Mouse (Mus musculus): ENCODE measurements at regions not wholly inside any gene's neighbourhood (a gene's known extent, or its start where the extent isn't known, plus 50 kb on each side); places are given as distances from the start of the nearest gene placed in this dataset.

GRCm38 (mm10) chrX:166951011-166951410, 258.1 kb downstream of the Tmsb4x start:
- Histone ChIP-seq H3K4me3 (replicated peaks; ENCODE audit: control insufficient read depth, low read depth, low read length) (no peak overlapping the region), H3K27ac (ENCODE audit: control insufficient read depth, insufficient read depth, low read depth, low read length, poor library complexity) (no peak overlapping the region), H3K4me1 (ENCODE audit: control insufficient read depth, insufficient read depth, low read length) (no peaks in the 10 kb centered on the region)
- WGBS = 84% methylated on average over 6 of the region's 6 CpGs
- TF ChIP-seq POLR2A (IDR thresholded peaks at IDR 0.05; ENCODE audit: borderline replicate concordance, control insufficient read depth, low read depth, low read length) (no peak), CTCF (IDR thresholded peaks at IDR 0.05; ENCODE audit: control insufficient read depth, insufficient read depth, low read length) (no peak)

DNA sequence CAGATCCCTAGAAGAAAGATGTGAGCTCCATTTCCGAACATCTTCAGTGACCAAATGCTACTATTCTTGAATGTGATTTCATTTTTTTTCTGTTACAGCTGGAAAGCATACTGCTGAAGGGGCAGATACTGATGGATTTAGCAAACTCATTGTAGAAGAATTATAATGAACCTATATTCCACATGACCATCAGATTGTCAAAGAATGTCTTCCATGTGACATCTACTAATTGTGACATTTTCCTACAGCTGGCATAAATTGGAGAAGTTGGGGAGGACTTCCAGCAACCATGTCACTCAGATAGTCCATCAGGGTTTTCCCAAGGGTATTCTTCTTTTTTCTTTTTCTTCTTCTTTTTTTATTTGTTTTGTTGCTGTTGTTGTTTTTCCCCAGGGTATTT, 263.2 kb downstream of the Tmsb4x start:
- H3K4me1 ChIP-seq (ENCODE audit: control insufficient read depth, insufficient read depth, low read length) = no peaks in the 10 kb centered on the region
- no peak overlapping the region for H3K4me3 ChIP-seq (replicated peaks; ENCODE audit: control insufficient read depth, low read depth, low read length)
- WGBS = 85% methylated on average over 1 of the region's 1 CpGs
- no peak overlapping the region for H3K27ac ChIP-seq (ENCODE audit: control insufficient read depth, insufficient read depth, low read depth, low read length, poor library complexity)
- TF ChIP-seq POLR2A (IDR thresholded peaks at IDR 0.05; ENCODE audit: borderline replicate concordance, control insufficient read depth, low read depth, low read length) (no peak), CTCF (IDR thresholded peaks at IDR 0.05; ENCODE audit: control insufficient read depth, insufficient read depth, low read length) (no peak)

DNA sequence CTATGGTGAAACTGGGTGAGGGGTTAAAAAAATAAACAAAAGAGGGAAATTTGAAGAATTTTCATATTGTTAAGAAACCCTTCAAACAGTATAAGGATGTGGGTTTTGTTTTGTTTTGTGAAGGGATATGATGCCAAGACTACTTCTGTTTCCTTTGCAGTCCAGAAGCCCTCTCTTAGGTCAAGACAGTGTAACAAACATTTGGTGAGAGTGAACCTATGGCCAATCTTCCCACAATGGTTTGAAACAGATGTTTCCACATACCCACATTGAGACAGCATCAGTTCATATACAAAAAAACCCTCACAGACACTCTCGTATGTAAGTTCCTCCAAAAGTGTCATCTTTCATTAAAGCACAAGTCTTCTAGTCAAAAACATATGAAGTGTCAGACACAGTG, 263.6 kb downstream of the Tmsb4x start:
- no peak for TF ChIP-seq CTCF (IDR thresholded peaks at IDR 0.05; ENCODE audit: control insufficient read depth, insufficient read depth, low read length)
- no peak for TF ChIP-seq POLR2A (IDR thresholded peaks at IDR 0.05; ENCODE audit: borderline replicate concordance, control insufficient read depth, low read depth, low read length)
- H3K27ac ChIP-seq (ENCODE audit: control insufficient read depth, insufficient read depth, low read depth, low read length, poor library complexity) = no peak overlapping the region
- no peak overlapping the region for H3K4me3 ChIP-seq (replicated peaks; ENCODE audit: control insufficient read depth, low read depth, low read length)
- no peaks in the 10 kb centered on the region for H3K4me1 ChIP-seq (ENCODE audit: control insufficient read depth, insufficient read depth, low read length)
- WGBS = 41% methylated on average over 1 of the region's 1 CpGs

GRCm38 (mm10) chrX:166933766-166934165, 275.3 kb downstream of the Tmsb4x start:
- Histone ChIP-seq H3K4me3 (replicated peaks; ENCODE audit: control insufficient read depth, low read depth, low read length) (no peak overlapping the region), H3K4me1 (ENCODE audit: control insufficient read depth, insufficient read depth, low read length) (no peaks in the 10 kb centered on the region), H3K27ac (ENCODE audit: control insufficient read depth, insufficient read depth, low read depth, low read length, poor library complexity) (no peak overlapping the region)
- 84% methylated on average over 2 of the region's 2 CpGs for WGBS
- TF ChIP-seq POLR2A (IDR thresholded peaks at IDR 0.05; ENCODE audit: borderline replicate concordance, control insufficient read depth, low read depth, low read length) = no peak
- TF ChIP-seq CTCF (IDR thresholded peaks at IDR 0.05; ENCODE audit: control insufficient read depth, insufficient read depth, low read length) = no peak

DNA sequence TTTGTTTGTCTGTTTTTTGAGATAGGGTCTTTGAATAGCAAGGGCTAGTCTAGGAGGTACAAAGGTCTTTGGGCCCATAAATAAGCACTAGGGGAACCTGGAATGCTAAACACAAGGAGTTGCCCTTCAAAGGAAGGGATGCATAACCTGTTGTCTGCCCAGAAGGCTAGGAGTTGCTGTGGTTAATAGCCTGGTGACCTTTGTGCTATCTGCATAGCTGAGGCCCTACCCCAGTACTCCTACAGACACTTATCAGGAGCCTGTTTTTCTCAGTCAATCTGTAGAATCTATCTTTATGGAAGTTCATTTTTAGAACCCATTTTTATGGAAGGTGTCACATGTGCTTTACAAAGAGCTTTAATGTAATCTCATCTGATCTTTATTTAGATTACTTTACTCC, 276.6 kb downstream of the Tmsb4x start:
- H3K4me1 ChIP-seq (ENCODE audit: control insufficient read depth, insufficient read depth, low read length) = no peaks in the 10 kb centered on the region
- no peak for TF ChIP-seq CTCF (IDR thresholded peaks at IDR 0.05; ENCODE audit: control insufficient read depth, insufficient read depth, low read length)
- no peak for TF ChIP-seq POLR2A (IDR thresholded peaks at IDR 0.05; ENCODE audit: borderline replicate concordance, control insufficient read depth, low read depth, low read length)

GRCm38 (mm10) chrX:166931048-166931447, 278.1 kb downstream of the Tmsb4x start:
- H3K4me3 ChIP-seq (replicated peaks; ENCODE audit: control insufficient read depth, low read depth, low read length) = no peak overlapping the region
- TF ChIP-seq CTCF (IDR thresholded peaks at IDR 0.05; ENCODE audit: control insufficient read depth, insufficient read depth, low read length) = no peak
- TF ChIP-seq POLR2A (IDR thresholded peaks at IDR 0.05; ENCODE audit: borderline replicate concordance, control insufficient read depth, low read depth, low read length) = no peak
- WGBS = 51% methylated on average over 4 of the region's 4 CpGs
- H3K27ac ChIP-seq (ENCODE audit: control insufficient read depth, insufficient read depth, low read depth, low read length, poor library complexity) = no peak overlapping the region
- H3K4me1 ChIP-seq (ENCODE audit: control insufficient read depth, insufficient read depth, low read length) = no peaks in the 10 kb centered on the region

More for the DNA sequence above, 276.6 kb downstream of the Tmsb4x start:
- Histone ChIP-seq H3K4me3 (replicated peaks; ENCODE audit: control insufficient read depth, low read depth, low read length) (no peak overlapping the region), H3K27ac (ENCODE audit: control insufficient read depth, insufficient read depth, low read depth, low read length, poor library complexity) (no peak overlapping the region)

DNA sequence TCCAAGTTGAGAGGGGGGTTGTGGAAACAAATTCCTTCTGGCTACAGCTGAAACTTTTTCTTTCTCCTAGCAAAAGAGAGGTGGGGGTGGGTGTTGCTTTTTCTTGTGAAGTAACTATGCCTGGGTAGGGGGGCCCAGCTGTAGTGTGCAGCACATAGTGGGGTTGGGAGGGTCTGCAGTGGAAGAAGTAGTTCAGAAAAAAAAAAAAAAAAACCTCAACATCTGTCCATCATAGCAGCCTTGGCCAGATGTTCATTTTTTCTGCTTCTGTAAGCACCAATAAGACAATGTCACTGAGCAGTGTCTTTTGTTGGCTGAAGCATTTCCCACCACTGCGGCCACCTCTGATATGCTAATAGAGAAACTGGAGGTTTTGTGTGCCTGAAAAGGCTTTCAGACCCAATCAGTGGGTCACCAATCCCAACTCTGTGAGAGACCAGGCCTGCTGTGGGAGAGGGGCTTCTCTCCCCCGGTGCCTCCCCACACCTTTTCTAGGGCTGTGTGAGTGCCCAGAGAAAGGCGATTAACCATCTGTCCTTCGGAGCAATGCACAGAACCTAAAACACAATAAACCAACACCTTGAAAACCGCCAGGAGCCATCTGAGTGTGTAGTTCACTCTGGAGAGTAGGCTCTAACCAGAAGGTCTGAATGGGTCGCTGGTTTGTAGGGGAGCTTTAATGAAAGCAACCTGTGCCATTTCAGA, 279.2 kb downstream of the Tmsb4x start:
- WGBS = 80% methylated on average over 6 of the region's 6 CpGs
- H3K4me1 ChIP-seq (ENCODE audit: control insufficient read depth, insufficient read depth, low read length) = no peaks in the 10 kb centered on the region
- TF ChIP-seq POLR2A (IDR thresholded peaks at IDR 0.05; ENCODE audit: borderline replicate concordance, control insufficient read depth, low read depth, low read length) (no peak), CTCF (IDR thresholded peaks at IDR 0.05; ENCODE audit: control insufficient read depth, insufficient read depth, low read length) (no peak)
- no peak overlapping the region for H3K4me3 ChIP-seq (replicated peaks; ENCODE audit: control insufficient read depth, low read depth, low read length)
- H3K27ac ChIP-seq (ENCODE audit: control insufficient read depth, insufficient read depth, low read depth, low read length, poor library complexity) = no peak overlapping the region

GRCm38 (mm10) chrX:166915356-166915953, 293.7 kb downstream of the Tmsb4x start:
- 85% methylated on average over 2 of the region's 2 CpGs for WGBS
- H3K27ac ChIP-seq (ENCODE audit: control insufficient read depth, insufficient read depth, low read depth, low read length, poor library complexity) = no peak overlapping the region
- TF ChIP-seq CTCF (IDR thresholded peaks at IDR 0.05; ENCODE audit: control insufficient read depth, insufficient read depth, low read length) (no peak), POLR2A (IDR thresholded peaks at IDR 0.05; ENCODE audit: borderline replicate concordance, control insufficient read depth, low read depth, low read length) (no peak)
- H3K4me1 ChIP-seq (ENCODE audit: control insufficient read depth, insufficient read depth, low read length) = no peaks in the 10 kb centered on the region
- no peak overlapping the region for H3K4me3 ChIP-seq (replicated peaks; ENCODE audit: control insufficient read depth, low read depth, low read length)
